Mouse (Mus musculus) liver, adult 2 months (tissue): ENCODE measurements around the gene Elovl6. TPM values are rescaled to one million over a fixed set of nuclear protein-coding genes. Genes with fewer than 3 reads are reported as not detected.
A peak's percentile ranks its signal among the peaks of the same experiment; 100 is the strongest.

Experiments used
- DNase-seq: peaks from one replicate; pipeline ENCODE4 v3.0.0-alpha.2; 2011; ENCODE audit warnings: low read depth, low spot score; ENCODE audit errors: extremely low read depth
- H3K27ac ChIP-seq: fragments of 200-500 bp; replicated peaks from 2 replicates; pipeline ENCODE4 v1.5.1; 2012; ENCODE audit warnings: low read depth, mild to moderate bottlenecking, control low read depth, inconsistent platforms, low read length; ENCODE audit not compliant: insufficient read depth
- H3K27me3 ChIP-seq: fragments of 200-500 bp; 2 replicates; pipeline ENCODE4 v1.6.1; 2012; ENCODE audit warnings: mild to moderate bottlenecking, moderate library complexity, low read length, inconsistent platforms; ENCODE audit not compliant: control insufficient read depth, insufficient read depth
- H3K36me3 ChIP-seq: fragments of 200-500 bp; 2 replicates; pipeline ENCODE4 v1.6.1; 2012; ENCODE audit warnings: low read length, inconsistent platforms; ENCODE audit not compliant: control insufficient read depth, insufficient read depth
- H3K4me1 ChIP-seq: fragments of 200-500 bp; 2 replicates; pipeline ENCODE4 v1.6.1; 2011; ENCODE audit warnings: low read length; ENCODE audit not compliant: control insufficient read depth, insufficient read depth
- H3K4me3 ChIP-seq: fragments of 200-500 bp; 2 replicates; pipeline ENCODE4 v1.5.1; 2011; ENCODE audit warnings: low read depth, mild to moderate bottlenecking, control low read depth, low read length, moderate library complexity; ENCODE audit not compliant: insufficient read depth
- H3K79me2 ChIP-seq: fragments of 200-500 bp; 2 replicates; pipeline ENCODE4 v1.6.1; 2012; ENCODE audit warnings: inconsistent platforms, mild to moderate bottlenecking, low read length, moderate library complexity; ENCODE audit not compliant: control insufficient read depth, insufficient read depth
- H3K9ac ChIP-seq: fragments of 200-500 bp; 2 replicates; pipeline ENCODE4 v1.6.1; 2012; ENCODE audit warnings: low read depth, mild to moderate bottlenecking, control low read depth, inconsistent platforms, low read length
- CTCF ChIP-seq: fragments of 200-500 bp; IDR thresholded peaks from 2 replicates; pipeline ENCODE4 v1.5.1; 2011; ENCODE audit warnings: low read depth, low read length, control low read depth
- POLR2A ChIP-seq: fragments of 200-500 bp; IDR thresholded peaks from 2 replicates; pipeline ENCODE4 v1.6.1; 2011; ENCODE audit warnings: low read length, control low read depth; ENCODE audit not compliant: insufficient read depth; ENCODE audit errors: extremely low read depth
- WGBS: fragments of 180-500 bp; shearing (Covaris S2); methylation state at CpG from one replicate; pipeline ENCODE4 v1.1.7; 2018; 5-methylcytosine and 5-hydroxymethylcytosine counted together
- polyA plus RNA-seq: library from polyadenylated mRNA; depleted of rRNA; stranded (reverse); fragments of >200 nt; gene quantifications from 2 replicates; pipeline ENCODE4 v1.2.3, GENCODE M21; 2012
- total RNA-seq: library from RNA; depleted of rRNA; stranded (reverse); fragments of >200 nt; gene quantifications from 2 replicates; pipeline ENCODE4 v1.2.3, GENCODE M21; 2014

The Elovl6 gene
- total and polyA plus RNA-seq, 2 experiments: 44.3 to 70.5 TPM

DNA sequence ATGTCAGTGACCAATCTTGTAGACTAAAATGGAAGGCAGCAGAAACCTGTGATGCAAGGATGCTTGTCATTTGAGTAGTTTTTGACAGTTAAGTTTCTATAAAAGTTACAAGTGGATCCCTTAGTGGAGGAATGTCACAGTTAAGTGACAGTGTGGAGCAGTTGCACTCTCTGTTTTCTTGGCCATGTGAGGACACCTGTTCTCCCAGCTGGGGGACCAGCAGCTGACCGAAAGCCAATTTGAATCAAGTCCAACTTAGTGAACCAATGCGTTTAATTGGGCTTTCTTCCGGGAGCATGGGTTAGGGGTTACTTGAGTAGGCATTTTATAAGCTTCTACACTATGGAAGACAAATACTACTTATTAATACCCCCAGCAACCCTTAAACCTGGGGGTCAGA, 48.9 kb downstream of the Elovl6 start:
- WGBS: 50% methylated on average over 3 of the region's 3 CpGs
- no peak for DNase-seq
- Histone ChIP-seq H3K4me3 (no peak overlapping the region), H3K9ac (no peak overlapping the region), H3K27ac (peak overlapping the region; percentile 75), H3K36me3 (peaks cover 9% of the 10 kb centered on the region; the same call in 1 of the 2 replicates), H3K4me1 (peaks cover 39% of the 10 kb centered on the region), H3K27me3 (no peaks in the 10 kb centered on the region), H3K79me2 (peaks cover 18% of the 10 kb centered on the region; the same call in 1 of the 2 replicates)
- TF ChIP-seq CTCF (no peak), POLR2A (no peak)

DNA sequence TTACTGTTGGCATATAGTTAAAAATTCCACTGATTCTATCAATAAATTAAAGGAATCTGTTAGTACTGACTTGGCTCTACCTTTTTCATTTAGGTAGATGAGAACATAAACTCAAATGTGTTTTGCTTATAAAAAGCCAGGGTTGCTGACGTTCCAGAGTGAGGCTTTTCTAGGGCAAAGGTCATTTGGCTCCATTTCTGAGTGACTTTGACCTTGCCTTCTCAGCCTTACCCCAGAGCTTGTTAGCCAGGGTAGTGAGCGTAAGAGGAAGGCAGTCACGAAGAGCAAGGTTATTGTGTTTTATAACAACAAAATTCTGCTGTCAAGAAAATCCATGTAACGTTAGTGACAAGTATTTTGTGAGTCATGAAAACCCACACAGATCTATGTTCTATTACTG, 50.3 kb downstream of the Elovl6 start:
- Histone ChIP-seq H3K4me1 (peaks cover 41% of the 10 kb centered on the region), H3K36me3 (peaks cover 4% of the 10 kb centered on the region; the same call in 1 of the 2 replicates), H3K79me2 (peaks cover 21% of the 10 kb centered on the region; the same call in 1 of the 2 replicates), H3K9ac (no peak overlapping the region), H3K27me3 (no peaks in the 10 kb centered on the region), H3K27ac (0 out of 2 replicates have a peak overlapping the region, but pooled peaks have one; percentile 81), H3K4me3 (no peak overlapping the region)
- TF ChIP-seq CTCF: no peak
- TF ChIP-seq POLR2A: no peak
- WGBS: 14% methylated on average over 4 of the region's 4 CpGs
- DNase-seq: peak; percentile 96

DNA sequence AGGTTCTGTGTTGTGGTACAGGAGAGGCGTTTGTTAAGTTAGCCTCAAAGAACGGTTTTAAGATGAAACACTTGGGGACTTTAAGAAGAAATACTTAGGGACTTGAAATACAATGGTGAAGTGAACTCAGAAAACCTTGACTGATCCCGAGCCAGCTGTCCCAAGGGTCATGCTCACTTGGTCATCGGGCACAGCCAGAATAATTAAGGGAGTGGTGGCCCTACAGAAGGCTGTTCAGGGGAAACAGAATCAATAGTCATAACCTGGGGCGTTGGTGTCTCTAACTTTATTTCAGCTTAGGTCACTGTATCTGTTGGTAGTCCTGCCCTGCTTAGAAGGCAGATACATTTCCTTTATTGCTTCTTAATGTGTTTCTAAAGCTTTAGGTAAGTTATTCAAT, 51.1 kb downstream of the Elovl6 start:
- H3K79me2 ChIP-seq: peaks cover 21% of the 10 kb centered on the region; the same call in 1 of the 2 replicates
- H3K4me1 ChIP-seq: peaks cover 46% of the 10 kb centered on the region
- H3K4me3 ChIP-seq: no peak overlapping the region
- WGBS: 52% methylated on average over 5 of the region's 5 CpGs
- DNase-seq: peak; percentile 84
- peaks cover 4% of the 10 kb centered on the region; the same call in 1 of the 2 replicates for H3K36me3 ChIP-seq
- no peaks in the 10 kb centered on the region for H3K27me3 ChIP-seq
- H3K27ac ChIP-seq: peak overlapping the region; percentile 81
- no peak for TF ChIP-seq POLR2A
- no peak for TF ChIP-seq CTCF
- no peak overlapping the region for H3K9ac ChIP-seq

DNA sequence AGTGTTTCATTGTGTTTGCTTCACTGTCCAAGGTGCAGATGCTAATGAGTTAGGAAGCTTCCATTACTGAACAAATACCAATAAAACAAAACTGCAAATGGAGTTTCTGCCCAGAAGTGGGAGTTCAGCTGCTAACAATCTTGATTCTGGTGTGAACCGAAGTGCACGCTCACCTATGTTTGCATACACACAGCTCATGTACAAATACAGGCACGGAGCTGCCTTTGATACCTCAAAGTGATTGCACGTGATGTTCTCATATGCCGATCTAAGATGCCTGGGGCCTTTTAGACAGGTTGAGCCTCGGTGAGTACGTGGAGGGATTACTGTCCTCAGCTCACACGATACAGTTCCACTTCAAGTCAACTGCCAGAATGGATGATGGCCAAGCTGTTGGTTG, 55.8 kb downstream of the Elovl6 start:
- H3K79me2 ChIP-seq: peaks cover 10% of the 10 kb centered on the region; the same call in 1 of the 2 replicates
- H3K4me3 ChIP-seq: no peak overlapping the region
- no peak overlapping the region for H3K9ac ChIP-seq
- H3K27ac ChIP-seq: peak overlapping the region; percentile 51
- TF ChIP-seq CTCF (no peak), POLR2A (no peak)
- DNase-seq: peak; percentile 60
- H3K4me1 ChIP-seq: peaks cover 41% of the 10 kb centered on the region
- 35% methylated on average over 8 of the region's 8 CpGs for WGBS
- no peaks in the 10 kb centered on the region for H3K27me3 ChIP-seq
- H3K36me3 ChIP-seq: peaks cover 7% of the 10 kb centered on the region; the same call in 1 of the 2 replicates

DNA sequence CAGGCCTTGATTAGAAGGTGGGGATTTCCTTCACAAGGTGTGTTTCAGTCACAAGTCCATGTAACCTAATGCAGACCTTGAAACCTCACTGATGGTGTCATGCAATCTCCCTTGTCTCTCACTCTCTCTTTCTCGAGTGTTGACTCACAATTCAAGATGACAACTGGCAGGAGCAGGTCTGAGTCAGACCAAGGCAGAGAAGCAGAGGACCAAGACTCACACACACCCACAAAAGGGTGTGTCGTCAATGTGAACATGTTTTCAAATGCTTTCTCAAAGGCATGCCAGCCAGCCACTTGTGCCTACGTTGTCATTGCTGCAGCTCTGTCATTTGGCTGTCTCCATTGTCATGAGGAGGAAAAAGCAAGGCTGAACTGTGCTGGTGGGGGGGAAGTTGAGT, 56.6 kb downstream of the Elovl6 start:
- WGBS: 81% methylated on average over 3 of the region's 3 CpGs
- Histone ChIP-seq H3K4me1 (peaks cover 37% of the 10 kb centered on the region), H3K9ac (no peak overlapping the region), H3K27ac (no peak overlapping the region), H3K4me3 (no peak overlapping the region), H3K36me3 (peaks cover 7% of the 10 kb centered on the region; the same call in 1 of the 2 replicates), H3K27me3 (no peaks in the 10 kb centered on the region), H3K79me2 (peaks cover 6% of the 10 kb centered on the region; the same call in 1 of the 2 replicates)
- TF ChIP-seq POLR2A (no peak), CTCF (no peak)
- no peak for DNase-seq

DNA sequence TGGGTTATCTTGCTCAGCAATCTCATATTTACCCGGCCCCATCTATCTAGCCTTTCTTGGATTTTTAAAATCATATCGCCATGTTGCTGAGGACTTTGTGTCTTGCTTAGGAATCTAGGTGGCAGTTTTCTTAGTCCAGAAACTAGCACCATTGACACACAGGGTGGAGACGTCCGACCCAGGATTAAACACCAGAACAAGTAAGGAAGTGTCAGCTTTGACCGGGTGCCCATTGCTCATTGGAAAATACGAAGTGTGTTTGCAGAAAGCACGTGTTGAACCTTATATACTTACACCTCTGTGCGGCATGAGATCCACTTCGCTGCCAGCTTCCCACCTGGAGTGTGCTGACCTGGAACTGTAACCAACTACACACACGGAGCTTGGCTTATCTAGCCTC, 57.5 kb downstream of the Elovl6 start:
- Histone ChIP-seq H3K4me1 (peaks cover 28% of the 10 kb centered on the region), H3K9ac (no peak overlapping the region), H3K4me3 (no peak overlapping the region), H3K79me2 (peaks cover 7% of the 10 kb centered on the region; the same call in 1 of the 2 replicates), H3K27me3 (no peaks in the 10 kb centered on the region), H3K36me3 (peaks cover 9% of the 10 kb centered on the region; the same call in 1 of the 2 replicates), H3K27ac (no peak overlapping the region)
- no peak for DNase-seq
- WGBS: 91% methylated on average over 10 of the region's 10 CpGs
- TF ChIP-seq POLR2A: no peak
